Mouse (Mus musculus): ENCODE measurements at regions not wholly inside any gene's neighbourhood (a gene's known extent, or its start where the extent isn't known, plus 50 kb on each side); places are given as distances from the start of the nearest gene placed in this dataset.

- Histone ChIP-seq H3K4me1 (ENCODE audit: control insufficient read depth, insufficient read depth, low read length) (no peaks in the 10 kb centered on the region), H3K4me3 (ENCODE audit: insufficient read depth, low read depth, low read length) (no peak overlapping the region), H3K36me3 (ENCODE audit: control insufficient read depth, insufficient read depth, low read length) (no peaks in the 10 kb centered on the region), H3K27me3 (replicated peaks; ENCODE audit: control insufficient read depth, insufficient read depth, low read length) (no peaks in the 10 kb centered on the region), H3K27ac (ENCODE audit: insufficient read depth, low read depth, low read length) (no peak overlapping the region)
- WGBS = 89% methylated on average over 8 of the region's 8 CpGs
- DNase-seq = no peak
- TF ChIP-seq POLR2A (IDR thresholded peaks at IDR 0.05; ENCODE audit: low read depth, low read length) (no peak), CTCF (conservative IDR thresholded peaks at IDR 0.05; ENCODE audit: insufficient read depth, insufficient read length, low read depth, low read length) (no peak)
Observed at GRCm38 (mm10) chr6:50991528-50992125, 337.4 kb upstream of the Npvf start.

GRCm38 (mm10) chr6:50993952-50994351 is 339.7 kb upstream of the Npvf start:
- Histone ChIP-seq H3K27me3 (replicated peaks; ENCODE audit: control insufficient read depth, insufficient read depth, low read length) (no peaks in the 10 kb centered on the region), H3K4me1 (ENCODE audit: control insufficient read depth, insufficient read depth, low read length) (no peaks in the 10 kb centered on the region), H3K36me3 (ENCODE audit: control insufficient read depth, insufficient read depth, low read length) (no peaks in the 10 kb centered on the region), H3K4me3 (ENCODE audit: insufficient read depth, low read depth, low read length) (no peak overlapping the region), H3K27ac (ENCODE audit: insufficient read depth, low read depth, low read length) (no peak overlapping the region)
- WGBS = 72% methylated on average over 6 of the region's 6 CpGs
- no peak for DNase-seq
- no peak for TF ChIP-seq POLR2A (IDR thresholded peaks at IDR 0.05; ENCODE audit: low read depth, low read length)
- TF ChIP-seq CTCF (conservative IDR thresholded peaks at IDR 0.05; ENCODE audit: insufficient read depth, insufficient read length, low read depth, low read length) = no peak

GRCm38 (mm10) chr6:51002713-51003112 is 348.5 kb upstream of the Npvf start:
- H3K36me3 ChIP-seq (ENCODE audit: control insufficient read depth, insufficient read depth, low read length) = no peaks in the 10 kb centered on the region
- H3K27me3 ChIP-seq (replicated peaks; ENCODE audit: control insufficient read depth, insufficient read depth, low read length) = no peaks in the 10 kb centered on the region
- H3K27ac ChIP-seq (ENCODE audit: insufficient read depth, low read depth, low read length) = no peak overlapping the region
- no peak for TF ChIP-seq CTCF (conservative IDR thresholded peaks at IDR 0.05; ENCODE audit: insufficient read depth, insufficient read length, low read depth, low read length)
- TF ChIP-seq POLR2A (IDR thresholded peaks at IDR 0.05; ENCODE audit: low read depth, low read length) = no peak
- 73% methylated on average over 7 of the region's 7 CpGs for WGBS
- H3K4me1 ChIP-seq (ENCODE audit: control insufficient read depth, insufficient read depth, low read length) = no peaks in the 10 kb centered on the region
- no peak for DNase-seq
- H3K4me3 ChIP-seq (ENCODE audit: insufficient read depth, low read depth, low read length) = no peak overlapping the region

GRCm38 (mm10) chr6:51006074-51006591 is 351.9 kb upstream of the Npvf start:
- Histone ChIP-seq H3K4me1 (ENCODE audit: control insufficient read depth, insufficient read depth, low read length) (no peaks in the 10 kb centered on the region), H3K27me3 (replicated peaks; ENCODE audit: control insufficient read depth, insufficient read depth, low read length) (no peaks in the 10 kb centered on the region), H3K4me3 (ENCODE audit: insufficient read depth, low read depth, low read length) (no peak overlapping the region), H3K27ac (ENCODE audit: insufficient read depth, low read depth, low read length) (no peak overlapping the region), H3K36me3 (ENCODE audit: control insufficient read depth, insufficient read depth, low read length) (no peaks in the 10 kb centered on the region)
- no peak for DNase-seq
- WGBS = 53% methylated on average over 11 of the region's 11 CpGs
- TF ChIP-seq POLR2A (IDR thresholded peaks at IDR 0.05; ENCODE audit: low read depth, low read length) = no peak

GRCm38 (mm10) chr6:51009526-51010340 is 355.5 kb upstream of the Npvf start:
- Histone ChIP-seq H3K4me1 (ENCODE audit: control insufficient read depth, insufficient read depth, low read length) (no peaks in the 10 kb centered on the region), H3K4me3 (ENCODE audit: insufficient read depth, low read depth, low read length) (no peak overlapping the region), H3K36me3 (ENCODE audit: control insufficient read depth, insufficient read depth, low read length) (no peaks in the 10 kb centered on the region), H3K27me3 (replicated peaks; ENCODE audit: control insufficient read depth, insufficient read depth, low read length) (no peaks in the 10 kb centered on the region), H3K27ac (ENCODE audit: insufficient read depth, low read depth, low read length) (no peak overlapping the region)
- TF ChIP-seq CTCF (conservative IDR thresholded peaks at IDR 0.05; ENCODE audit: insufficient read depth, insufficient read length, low read depth, low read length) (no peak), POLR2A (IDR thresholded peaks at IDR 0.05; ENCODE audit: low read depth, low read length) (no peak)
- WGBS = 63% methylated on average over 14 of the region's 14 CpGs
- no peak for DNase-seq

GRCm38 (mm10) chr6:51010536-51010935 is 356.3 kb upstream of the Npvf start:
- no peak for DNase-seq
- Histone ChIP-seq H3K4me3 (ENCODE audit: insufficient read depth, low read depth, low read length) (no peak overlapping the region), H3K36me3 (ENCODE audit: control insufficient read depth, insufficient read depth, low read length) (no peaks in the 10 kb centered on the region), H3K4me1 (ENCODE audit: control insufficient read depth, insufficient read depth, low read length) (no peaks in the 10 kb centered on the region), H3K27me3 (replicated peaks; ENCODE audit: control insufficient read depth, insufficient read depth, low read length) (no peaks in the 10 kb centered on the region), H3K27ac (ENCODE audit: insufficient read depth, low read depth, low read length) (no peak overlapping the region)
- 86% methylated on average over 1 of the region's 1 CpGs for WGBS
- TF ChIP-seq CTCF (conservative IDR thresholded peaks at IDR 0.05; ENCODE audit: insufficient read depth, insufficient read length, low read depth, low read length) (no peak), POLR2A (IDR thresholded peaks at IDR 0.05; ENCODE audit: low read depth, low read length) (no peak)

- TF ChIP-seq CTCF (conservative IDR thresholded peaks at IDR 0.05; ENCODE audit: insufficient read depth, insufficient read length, low read depth, low read length) (no peak), POLR2A (IDR thresholded peaks at IDR 0.05; ENCODE audit: low read depth, low read length) (no peak)
- 46% methylated on average over 15 of the region's 15 CpGs for WGBS
- no peaks in the 10 kb centered on the region for H3K27me3 ChIP-seq (replicated peaks; ENCODE audit: control insufficient read depth, insufficient read depth, low read length)
- peak; percentile 24 for DNase-seq
- H3K4me1 ChIP-seq (ENCODE audit: control insufficient read depth, insufficient read depth, low read length) = no peaks in the 10 kb centered on the region
- no peak overlapping the region for H3K27ac ChIP-seq (ENCODE audit: insufficient read depth, low read depth, low read length)
- no peaks in the 10 kb centered on the region for H3K36me3 ChIP-seq (ENCODE audit: control insufficient read depth, insufficient read depth, low read length)
- H3K4me3 ChIP-seq (ENCODE audit: insufficient read depth, low read depth, low read length) = no peak overlapping the region
Observed at GRCm38 (mm10) chr6:51012086-51012830, 358.0 kb upstream of the Npvf start.

Measured in kidney, adult 2 months (tissue).